Mouse (Mus musculus): ENCODE results near the gene N4bp3. TPM values are rescaled to one million over a fixed set of nuclear protein-coding genes. Genes with fewer than 3 reads are reported as not detected.

N4bp3 gene
- total RNA-seq, 1 experiment, result 23.7 TPM

DNA sequence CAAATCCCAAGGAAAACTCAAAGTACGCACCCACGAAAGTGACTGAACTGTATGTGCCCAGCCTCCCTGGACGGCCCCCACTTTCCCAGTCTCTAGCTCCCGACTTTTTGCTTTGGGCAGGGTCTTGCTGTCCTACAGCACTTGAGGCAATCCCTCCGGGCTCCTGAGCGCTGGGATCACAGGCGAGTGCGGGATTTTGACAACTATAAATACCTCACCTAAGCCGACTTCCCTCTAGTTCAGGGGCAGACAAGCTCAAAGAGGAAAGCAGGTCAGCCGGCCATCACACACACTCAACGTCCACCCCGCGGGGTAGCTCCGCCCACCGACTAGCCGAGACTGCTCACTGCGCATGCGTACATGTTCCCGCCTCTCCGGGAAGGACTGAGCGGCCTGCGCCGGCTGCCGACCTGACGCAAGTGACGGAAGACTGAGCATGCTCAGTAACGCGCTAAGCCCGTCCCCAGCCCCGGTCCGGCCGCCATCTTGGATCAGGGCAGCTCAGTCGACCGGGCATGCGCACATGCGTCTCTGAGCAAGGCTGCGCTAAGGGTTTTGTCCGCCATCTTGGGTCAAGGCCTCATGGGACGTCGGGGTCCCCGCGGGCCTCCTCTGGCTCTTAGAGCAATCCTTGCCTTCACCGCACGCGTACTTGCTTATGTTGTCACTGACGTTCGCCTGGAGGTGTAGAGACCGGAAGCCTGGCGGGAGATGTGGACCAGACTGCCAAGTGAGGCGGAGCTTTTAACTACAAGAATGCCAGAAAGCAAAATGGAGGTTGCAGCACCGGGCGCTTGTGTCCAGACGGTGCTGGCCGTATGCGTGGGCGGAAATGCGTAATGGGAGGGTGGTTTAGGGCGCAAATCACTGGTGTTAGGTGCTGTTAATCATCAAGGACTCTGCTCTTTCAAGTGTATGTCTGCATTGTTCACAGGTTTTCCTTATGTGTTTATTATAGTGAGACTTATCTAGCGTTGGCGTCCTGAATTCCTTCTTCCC is 38.0 kb upstream of the N4bp3 start, which contains the start of gene 0610009B22Rik:
TSS of gene 0610009B22Rik (minus strand) at position 545 of the 999 bp plus-strand sequence.
- peak within 1 kb of the TSS; percentile 99 for H3K9ac ChIP-seq (ENCODE audit: insufficient read depth, low read depth, low read length, poor library complexity, severe bottlenecking)
- TF ChIP-seq MAFK (IDR thresholded peaks at IDR 0.05; ENCODE audit: insufficient read depth, low read depth, low read length) (no peak), HCFC1 (IDR thresholded peaks at IDR 0.05; ENCODE audit: borderline replicate concordance, insufficient read depth, low read length) (peak; percentile 75), ZNF384 (IDR thresholded peaks at IDR 0.05; ENCODE audit: low read depth, low read length) (no peak), ZC3H11A (IDR thresholded peaks at IDR 0.05; ENCODE audit: borderline replicate concordance, low read depth, low read length) (no peak)
- no peaks in the 10 kb centered on the region for H3K9me3 ChIP-seq (ENCODE audit: control insufficient read depth, insufficient read depth, low read depth, low read length)
- no peaks in the 10 kb centered on the region for H3K4me1 ChIP-seq (ENCODE audit: control insufficient read depth in 2 of 2, insufficient read depth in 2 of 2, low read length in 2 of 2, poor library complexity in 1 of 2)
- peaks cover 7% of the 10 kb centered on the region for H3K36me3 ChIP-seq (ENCODE audit: control insufficient read depth, insufficient read depth, low read length, poor library complexity, severe bottlenecking)
- H3K27ac ChIP-seq (ENCODE audit: insufficient read depth, low read depth, low read length, poor library complexity, severe bottlenecking), result peak within 1 kb of the TSS; percentile 100
- peak; percentile 98 for DNase-seq (ENCODE audit: low read depth, low spot score)
- peak within 1 kb of the TSS; percentile 89 to 92 for H3K4me3 ChIP-seq (ENCODE audit: insufficient read depth in 1 of 2, low read depth in 1 of 2, low read length in 2 of 2, poor library complexity in 1 of 2, severe bottlenecking in 1 of 2)
- in situ Hi-C loops (cut with MboI; ENCODE audit: low sequenced_read_pairs in 2 of 2, unreplicated experiment in 2 of 2), result loop anchor here in 1 of 2 experiments (10.0 kb wide), 1 partner anchor 74 kb away; the partner anchor contains the start of gene Nhp2

DNA sequence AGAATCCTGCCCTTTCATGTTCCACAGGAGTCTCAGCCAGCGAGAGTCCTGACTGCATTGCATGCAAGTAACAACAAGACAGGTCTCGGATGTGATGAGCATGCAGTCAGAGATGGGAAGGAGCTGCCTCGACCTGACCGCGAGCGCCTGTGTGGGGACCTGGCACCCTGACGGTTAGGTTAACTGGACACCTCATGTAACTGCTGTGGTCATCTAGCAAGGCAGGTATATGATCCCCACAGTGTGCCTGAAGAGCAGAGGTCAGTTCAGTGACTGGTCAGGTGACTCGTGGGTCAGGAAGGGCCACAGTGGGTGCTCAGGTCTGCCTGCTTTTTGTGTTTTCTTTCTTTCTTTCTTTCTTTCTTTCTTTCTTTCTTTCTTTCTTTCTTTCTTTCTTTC is 31.3 kb upstream of the N4bp3 start:
- TF ChIP-seq MAFK (IDR thresholded peaks at IDR 0.05; ENCODE audit: insufficient read depth, low read depth, low read length) (no peak), CHD2 (IDR thresholded peaks at IDR 0.05; ENCODE audit: low read depth, low read length) (no peak), HCFC1 (IDR thresholded peaks at IDR 0.05; ENCODE audit: borderline replicate concordance, insufficient read depth, low read length) (no peak), ZC3H11A (IDR thresholded peaks at IDR 0.05; ENCODE audit: borderline replicate concordance, low read depth, low read length) (no peak), ZNF384 (IDR thresholded peaks at IDR 0.05; ENCODE audit: low read depth, low read length) (no peak)
- no peak overlapping the region for H3K4me3 ChIP-seq (ENCODE audit: insufficient read depth in 1 of 2, low read depth in 1 of 2, low read length in 2 of 2, poor library complexity in 1 of 2, severe bottlenecking in 1 of 2)
- H3K9ac ChIP-seq (ENCODE audit: insufficient read depth, low read depth, low read length, poor library complexity, severe bottlenecking), result no peak overlapping the region
- in situ Hi-C loops (cut with MboI; ENCODE audit: low sequenced_read_pairs in 2 of 2, unreplicated experiment in 2 of 2), result loop anchor here (5.0 to 10.0 kb wide), 2 partner anchors 65 to 67 kb away; partner anchors contain the start of gene Nhp2 (in 2 of the 2)
- DNase-seq (ENCODE audit: low read depth, low spot score), result no peak
- no peaks in the 10 kb centered on the region for H3K9me3 ChIP-seq (ENCODE audit: control insufficient read depth, insufficient read depth, low read depth, low read length)
- H3K4me1 ChIP-seq (ENCODE audit: control insufficient read depth in 2 of 2, insufficient read depth in 2 of 2, low read length in 2 of 2, poor library complexity in 1 of 2), result 0 out of 4 replicates have a peak, but pooled peaks cover 0 to 4% of the 10 kb centered on the region in 2 experiments
- peaks cover 7% of the 10 kb centered on the region for H3K36me3 ChIP-seq (ENCODE audit: control insufficient read depth, insufficient read depth, low read length, poor library complexity, severe bottlenecking)
- H3K27ac ChIP-seq (ENCODE audit: insufficient read depth, low read depth, low read length, poor library complexity, severe bottlenecking), result no peak overlapping the region

DNA sequence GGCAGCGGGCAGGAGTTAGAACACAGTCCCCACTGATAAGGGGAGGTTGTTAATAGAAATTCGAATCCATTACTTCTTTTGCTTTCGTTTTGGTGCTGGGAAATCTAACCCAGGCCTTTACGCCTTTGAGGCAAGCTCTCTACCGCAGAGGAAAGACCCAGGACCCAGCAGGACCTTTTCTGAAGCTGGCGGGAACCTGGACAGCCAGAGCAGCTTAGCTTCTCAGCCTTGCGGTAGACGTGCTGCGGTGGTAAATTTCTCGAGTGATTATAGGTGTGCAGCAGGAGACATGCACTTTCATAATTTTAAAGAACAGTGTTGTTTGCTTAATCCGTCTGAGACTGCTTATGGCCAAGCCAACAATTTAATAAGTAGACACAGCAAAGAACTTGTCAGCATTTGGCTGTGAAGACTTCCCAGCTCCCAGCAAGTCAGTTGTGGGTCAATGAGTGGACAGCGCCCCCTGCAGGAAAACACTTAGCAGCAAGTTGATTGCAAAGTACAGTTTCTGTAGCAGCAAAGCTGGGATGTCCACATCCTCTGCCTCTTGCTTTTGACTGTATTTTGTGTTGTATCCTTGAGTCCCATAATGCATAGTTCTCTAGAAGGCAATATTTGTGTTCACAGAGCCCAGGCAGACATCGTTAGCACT is 30.8 kb upstream of the N4bp3 start:
- no peak for TF ChIP-seq ZNF384 (IDR thresholded peaks at IDR 0.05; ENCODE audit: low read depth, low read length)
- TF ChIP-seq ZC3H11A (IDR thresholded peaks at IDR 0.05; ENCODE audit: borderline replicate concordance, low read depth, low read length), result peak; percentile 86
- no peak for TF ChIP-seq MAFK (IDR thresholded peaks at IDR 0.05; ENCODE audit: insufficient read depth, low read depth, low read length)
- TF ChIP-seq CHD2 (IDR thresholded peaks at IDR 0.05; ENCODE audit: low read depth, low read length), result no peak
- no peak for TF ChIP-seq HCFC1 (IDR thresholded peaks at IDR 0.05; ENCODE audit: borderline replicate concordance, insufficient read depth, low read length)
- H3K4me3 ChIP-seq (ENCODE audit: insufficient read depth in 1 of 2, low read depth in 1 of 2, low read length in 2 of 2, poor library complexity in 1 of 2, severe bottlenecking in 1 of 2), result no peak overlapping the region
- peak; percentile 88 for DNase-seq (ENCODE audit: low read depth, low spot score)
- no peak overlapping the region for H3K9ac ChIP-seq (ENCODE audit: insufficient read depth, low read depth, low read length, poor library complexity, severe bottlenecking)
- H3K9me3 ChIP-seq (ENCODE audit: control insufficient read depth, insufficient read depth, low read depth, low read length), result no peaks in the 10 kb centered on the region
- in situ Hi-C loops (cut with MboI; ENCODE audit: low sequenced_read_pairs in 2 of 2, unreplicated experiment in 2 of 2), result loop anchor here (5.0 to 10.0 kb wide), 2 partner anchors 64 to 67 kb away; partner anchors contain the start of gene Nhp2 (in 2 of the 2)
- peaks cover 7% of the 10 kb centered on the region for H3K36me3 ChIP-seq (ENCODE audit: control insufficient read depth, insufficient read depth, low read length, poor library complexity, severe bottlenecking)
- H3K27ac ChIP-seq (ENCODE audit: insufficient read depth, low read depth, low read length, poor library complexity, severe bottlenecking), result no peak overlapping the region
- H3K4me1 ChIP-seq (ENCODE audit: control insufficient read depth in 2 of 2, insufficient read depth in 2 of 2, low read length in 2 of 2, poor library complexity in 1 of 2), result 0 out of 4 replicates have a peak, but pooled peaks cover 0 to 4% of the 10 kb centered on the region in 2 experiments

DNA sequence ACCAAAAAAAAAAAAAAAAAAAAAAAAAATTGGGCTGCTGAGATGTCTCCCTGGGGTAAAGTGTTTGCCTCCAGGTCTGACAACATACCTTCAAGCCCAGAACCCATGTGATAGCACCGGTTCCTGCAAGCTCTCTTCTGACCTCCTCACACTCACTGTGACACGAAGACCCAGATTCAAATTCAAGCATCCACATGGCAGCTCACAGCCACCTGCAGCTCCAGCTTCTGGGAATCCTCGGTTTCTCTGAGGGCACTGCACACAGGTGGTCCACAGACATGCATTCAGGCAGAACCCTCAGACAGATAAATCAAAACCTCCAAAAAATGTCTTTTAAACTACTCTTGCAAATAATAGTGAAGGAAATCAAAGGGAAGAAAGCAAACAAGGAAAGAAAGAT is 28.8 kb upstream of the N4bp3 start:
- TF ChIP-seq CHD2 (IDR thresholded peaks at IDR 0.05; ENCODE audit: low read depth, low read length), result no peak
- no peak for TF ChIP-seq ZNF384 (IDR thresholded peaks at IDR 0.05; ENCODE audit: low read depth, low read length)
- TF ChIP-seq ZC3H11A (IDR thresholded peaks at IDR 0.05; ENCODE audit: borderline replicate concordance, low read depth, low read length), result no peak
- no peak for TF ChIP-seq MAFK (IDR thresholded peaks at IDR 0.05; ENCODE audit: insufficient read depth, low read depth, low read length)
- TF ChIP-seq HCFC1 (IDR thresholded peaks at IDR 0.05; ENCODE audit: borderline replicate concordance, insufficient read depth, low read length), result no peak
- in situ Hi-C loops (cut with MboI; ENCODE audit: low sequenced_read_pairs in 2 of 2, unreplicated experiment in 2 of 2), result no loop called here
- Histone ChIP-seq H3K9me3 (ENCODE audit: control insufficient read depth, insufficient read depth, low read depth, low read length) (no peaks in the 10 kb centered on the region), H3K4me3 (ENCODE audit: insufficient read depth in 1 of 2, low read depth in 1 of 2, low read length in 2 of 2, poor library complexity in 1 of 2, severe bottlenecking in 1 of 2) (no peak overlapping the region), H3K4me1 (ENCODE audit: control insufficient read depth in 2 of 2, insufficient read depth in 2 of 2, low read length in 2 of 2, poor library complexity in 1 of 2) (0 out of 4 replicates have a peak, but pooled peaks cover 0 to 4% of the 10 kb centered on the region in 2 experiments), H3K9ac (ENCODE audit: insufficient read depth, low read depth, low read length, poor library complexity, severe bottlenecking) (no peak overlapping the region), H3K27ac (ENCODE audit: insufficient read depth, low read depth, low read length, poor library complexity, severe bottlenecking) (no peak overlapping the region), H3K36me3 (ENCODE audit: control insufficient read depth, insufficient read depth, low read length, poor library complexity, severe bottlenecking) (no peaks in the 10 kb centered on the region)
- no peak for DNase-seq (ENCODE audit: low read depth, low spot score)

Measured in ES-E14 (cell line).